Mouse (Mus musculus): ENCODE measurements around the gene Gnai2. TPM values are rescaled to one million over a fixed set of nuclear protein-coding genes. Genes with fewer than 3 reads are reported as not detected.
A peak's percentile ranks its signal among the peaks of the same experiment; 100 is the strongest.

The Gnai2 gene
- polyA plus RNA-seq, 1 experiment from 2014 or later = 457 TPM

- Histone ChIP-seq H3K4me3 (ENCODE audit: low read length) (no peak overlapping the region), H3K9me3 (ENCODE audit: control insufficient read depth, low read length) (no peaks in the 10 kb centered on the region), H3K9ac (ENCODE audit: low read length) (peak overlapping the region; percentile 46), H3K36me3 (ENCODE audit: control insufficient read depth, insufficient read depth, low read length) (no peaks in the 10 kb centered on the region), H3K27ac (ENCODE audit: low read length) (no peak overlapping the region), H3K4me1 (replicated peaks; ENCODE audit: control insufficient read depth, insufficient read depth, low read length) (peaks cover 17% of the 10 kb centered on the region), H3K4me2 (ENCODE audit: low read depth, low read length) (no peak overlapping the region), H3K27me3 (ENCODE audit: control insufficient read depth, insufficient read depth, low read depth, low read length) (no peaks in the 10 kb centered on the region)
- whole genome bisulfite sequencing = 8% methylated on average over 10 of the region's 10 CpGs
- peak; percentile 71 for ATAC-seq (ENCODE audit: low read depth)
Measured at GRCm38 (mm10) chr9:107602068-107602648, 33.0 kb downstream of the Gnai2 start.

DNA sequence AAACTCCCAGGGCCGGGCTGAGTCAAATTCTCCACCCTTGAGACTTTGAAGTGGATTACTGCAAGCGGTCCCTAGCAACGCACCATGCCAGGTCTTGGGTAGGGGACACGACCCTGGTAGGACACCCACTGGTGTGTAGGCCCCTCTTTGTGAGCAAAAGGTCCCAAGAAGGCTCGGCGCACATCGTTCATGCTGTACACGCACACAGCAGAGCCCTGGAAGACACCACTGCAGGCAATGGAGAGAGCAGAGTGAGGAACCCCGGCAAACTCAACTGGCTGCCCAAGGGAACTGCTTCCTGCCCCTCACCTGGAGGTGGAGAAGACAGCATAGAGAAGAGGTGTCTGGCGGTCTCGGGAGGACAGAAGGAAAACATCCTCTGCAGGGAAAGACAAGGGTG lies 33.9 kb downstream of the Gnai2 start:
- no peaks in the 10 kb centered on the region for H3K9me3 ChIP-seq (ENCODE audit: control insufficient read depth, low read length)
- ATAC-seq (ENCODE audit: low read depth) = no peak
- H3K4me3 ChIP-seq (ENCODE audit: low read length) = no peak overlapping the region
- no peaks in the 10 kb centered on the region for H3K27me3 ChIP-seq (ENCODE audit: control insufficient read depth, insufficient read depth, low read depth, low read length)
- H3K4me1 ChIP-seq (replicated peaks; ENCODE audit: control insufficient read depth, insufficient read depth, low read length) = peaks cover 8% of the 10 kb centered on the region
- H3K4me2 ChIP-seq (ENCODE audit: low read depth, low read length) = no peak overlapping the region
- 77% methylated on average over 11 of the region's 11 CpGs for WGBS
- no peaks in the 10 kb centered on the region for H3K36me3 ChIP-seq (ENCODE audit: control insufficient read depth, insufficient read depth, low read length)
- H3K9ac ChIP-seq (ENCODE audit: low read length) = no peak overlapping the region
- no peak overlapping the region for H3K27ac ChIP-seq (ENCODE audit: low read length)

GRCm38 (mm10) chr9:107600745-107601144 lies 34.4 kb downstream of the Gnai2 start:
- ATAC-seq (ENCODE audit: low read depth) = no peak
- no peaks in the 10 kb centered on the region for H3K27me3 ChIP-seq (ENCODE audit: control insufficient read depth, insufficient read depth, low read depth, low read length)
- peaks cover 8% of the 10 kb centered on the region for H3K4me1 ChIP-seq (replicated peaks; ENCODE audit: control insufficient read depth, insufficient read depth, low read length)
- H3K9ac ChIP-seq (ENCODE audit: low read length) = no peak overlapping the region
- H3K27ac ChIP-seq (ENCODE audit: low read length) = no peak overlapping the region
- no peak overlapping the region for H3K4me2 ChIP-seq (ENCODE audit: low read depth, low read length)
- no peak overlapping the region for H3K4me3 ChIP-seq (ENCODE audit: low read length)
- no peaks in the 10 kb centered on the region for H3K9me3 ChIP-seq (ENCODE audit: control insufficient read depth, low read length)
- WGBS = 77% methylated on average over 12 of the region's 12 CpGs
- H3K36me3 ChIP-seq (ENCODE audit: control insufficient read depth, insufficient read depth, low read length) = no peaks in the 10 kb centered on the region

- no peak for ATAC-seq (ENCODE audit: low read depth)
Measured at GRCm38 (mm10) chr9:107599842-107600241, 35.3 kb downstream of the Gnai2 start.

GRCm38 (mm10) chr9:107599433-107599832 lies 35.7 kb downstream of the Gnai2 start:
- Histone ChIP-seq H3K9ac (ENCODE audit: low read length) (no peak overlapping the region), H3K4me3 (ENCODE audit: low read length) (no peak overlapping the region), H3K4me2 (ENCODE audit: low read depth, low read length) (no peak overlapping the region), H3K27ac (ENCODE audit: low read length) (no peak overlapping the region), H3K9me3 (ENCODE audit: control insufficient read depth, low read length) (no peaks in the 10 kb centered on the region), H3K36me3 (ENCODE audit: control insufficient read depth, insufficient read depth, low read length) (no peaks in the 10 kb centered on the region), H3K4me1 (replicated peaks; ENCODE audit: control insufficient read depth, insufficient read depth, low read length) (peaks cover 3% of the 10 kb centered on the region), H3K27me3 (ENCODE audit: control insufficient read depth, insufficient read depth, low read depth, low read length) (no peaks in the 10 kb centered on the region)
- WGBS = 78% methylated on average over 9 of the region's 9 CpGs
- ATAC-seq (ENCODE audit: low read depth) = no peak

More at GRCm38 (mm10) chr9:107599842-107600241, 35.3 kb downstream of the Gnai2 start:
- H3K4me2 ChIP-seq (ENCODE audit: low read depth, low read length) = no peak overlapping the region
- WGBS = 60% methylated on average over 14 of the region's 14 CpGs
- H3K4me3 ChIP-seq (ENCODE audit: low read length) = no peak overlapping the region
- no peaks in the 10 kb centered on the region for H3K36me3 ChIP-seq (ENCODE audit: control insufficient read depth, insufficient read depth, low read length)
- H3K27ac ChIP-seq (ENCODE audit: low read length) = no peak overlapping the region
- H3K27me3 ChIP-seq (ENCODE audit: control insufficient read depth, insufficient read depth, low read depth, low read length) = no peaks in the 10 kb centered on the region
- peaks cover 7% of the 10 kb centered on the region for H3K4me1 ChIP-seq (replicated peaks; ENCODE audit: control insufficient read depth, insufficient read depth, low read length)
- no peaks in the 10 kb centered on the region for H3K9me3 ChIP-seq (ENCODE audit: control insufficient read depth, low read length)
- H3K9ac ChIP-seq (ENCODE audit: low read length) = no peak overlapping the region

- H3K4me1 ChIP-seq (replicated peaks; ENCODE audit: control insufficient read depth, insufficient read depth, low read length) = no peaks in the 10 kb centered on the region
- no peak overlapping the region for H3K4me3 ChIP-seq (ENCODE audit: low read length)
- H3K36me3 ChIP-seq (ENCODE audit: control insufficient read depth, insufficient read depth, low read length) = peaks cover 7% of the 10 kb centered on the region; the same call in 1 of the 2 replicates
- H3K27ac ChIP-seq (ENCODE audit: low read length) = no peak overlapping the region
- no peak for ATAC-seq (ENCODE audit: low read depth)
- no peaks in the 10 kb centered on the region for H3K27me3 ChIP-seq (ENCODE audit: control insufficient read depth, insufficient read depth, low read depth, low read length)
- no peak overlapping the region for H3K4me2 ChIP-seq (ENCODE audit: low read depth, low read length)
- H3K9ac ChIP-seq (ENCODE audit: low read length) = no peak overlapping the region
- 59% methylated on average over 5 of the region's 5 CpGs for WGBS
- no peaks in the 10 kb centered on the region for H3K9me3 ChIP-seq (ENCODE audit: control insufficient read depth, low read length)
Measured at GRCm38 (mm10) chr9:107598385-107598784, 36.8 kb downstream of the Gnai2 start.

DNA sequence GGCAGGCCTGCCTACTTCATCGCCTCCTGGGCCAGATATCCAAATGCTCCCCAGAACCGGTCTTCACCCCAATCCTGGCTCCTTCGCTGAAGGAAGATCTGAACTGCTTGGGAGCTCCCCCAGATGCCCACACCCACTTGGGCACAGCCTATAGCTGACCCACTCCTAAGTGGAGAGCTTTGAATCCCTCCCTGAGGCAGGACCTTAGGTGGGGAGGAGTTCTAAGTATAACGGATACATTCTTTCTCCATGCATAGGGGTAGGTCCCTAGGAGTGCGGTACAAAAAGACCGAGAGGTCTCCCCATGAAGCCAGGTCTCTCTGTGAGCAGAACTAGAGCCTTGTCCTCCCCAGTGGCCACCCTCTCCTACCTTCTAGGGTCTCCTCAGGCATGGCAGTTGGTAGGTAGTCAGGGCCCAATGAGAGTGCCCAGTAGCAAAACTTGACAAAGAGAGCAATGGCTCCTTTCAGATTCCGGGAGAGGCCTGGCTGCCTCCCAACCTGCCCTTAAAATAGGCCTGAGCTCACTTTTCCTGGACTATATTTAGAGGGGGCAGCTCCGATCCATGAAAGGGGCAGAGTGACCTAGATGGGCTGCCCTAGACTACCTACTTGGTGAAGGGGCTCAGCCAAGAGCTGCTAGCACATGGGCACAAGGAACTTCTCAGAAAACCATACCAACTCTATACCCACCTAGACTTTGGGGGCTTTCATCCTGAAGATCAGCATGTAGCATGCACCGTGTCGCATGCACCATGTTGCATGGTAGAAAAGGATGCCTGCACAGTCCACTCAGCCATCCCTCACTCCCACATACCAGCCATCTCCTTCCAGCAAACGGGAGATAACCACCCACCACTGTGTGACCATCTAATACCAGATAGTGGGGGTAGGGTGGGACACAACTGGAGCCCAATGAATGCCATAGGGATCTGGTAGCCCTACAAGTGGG lies 38.3 kb downstream of the Gnai2 start:
- ATAC-seq (ENCODE audit: low read depth) = no peak
- H3K4me3 ChIP-seq (ENCODE audit: low read length) = no peak overlapping the region
- 0 out of 2 replicates have a peak overlapping the region, but pooled peaks have one; percentile 4 for H3K9ac ChIP-seq (ENCODE audit: low read length)
- H3K36me3 ChIP-seq (ENCODE audit: control insufficient read depth, insufficient read depth, low read length) = peaks cover 12% of the 10 kb centered on the region
- 0 out of 2 replicates have a peak overlapping the region, but pooled peaks have one; percentile 10 for H3K27ac ChIP-seq (ENCODE audit: low read length)
- H3K27me3 ChIP-seq (ENCODE audit: control insufficient read depth, insufficient read depth, low read depth, low read length) = no peaks in the 10 kb centered on the region
- H3K4me1 ChIP-seq (replicated peaks; ENCODE audit: control insufficient read depth, insufficient read depth, low read length) = no peaks in the 10 kb centered on the region
- H3K4me2 ChIP-seq (ENCODE audit: low read depth, low read length) = no peak overlapping the region
- WGBS = 78% methylated on average over 11 of the region's 11 CpGs
- no peaks in the 10 kb centered on the region for H3K9me3 ChIP-seq (ENCODE audit: control insufficient read depth, low read length)

DNA sequence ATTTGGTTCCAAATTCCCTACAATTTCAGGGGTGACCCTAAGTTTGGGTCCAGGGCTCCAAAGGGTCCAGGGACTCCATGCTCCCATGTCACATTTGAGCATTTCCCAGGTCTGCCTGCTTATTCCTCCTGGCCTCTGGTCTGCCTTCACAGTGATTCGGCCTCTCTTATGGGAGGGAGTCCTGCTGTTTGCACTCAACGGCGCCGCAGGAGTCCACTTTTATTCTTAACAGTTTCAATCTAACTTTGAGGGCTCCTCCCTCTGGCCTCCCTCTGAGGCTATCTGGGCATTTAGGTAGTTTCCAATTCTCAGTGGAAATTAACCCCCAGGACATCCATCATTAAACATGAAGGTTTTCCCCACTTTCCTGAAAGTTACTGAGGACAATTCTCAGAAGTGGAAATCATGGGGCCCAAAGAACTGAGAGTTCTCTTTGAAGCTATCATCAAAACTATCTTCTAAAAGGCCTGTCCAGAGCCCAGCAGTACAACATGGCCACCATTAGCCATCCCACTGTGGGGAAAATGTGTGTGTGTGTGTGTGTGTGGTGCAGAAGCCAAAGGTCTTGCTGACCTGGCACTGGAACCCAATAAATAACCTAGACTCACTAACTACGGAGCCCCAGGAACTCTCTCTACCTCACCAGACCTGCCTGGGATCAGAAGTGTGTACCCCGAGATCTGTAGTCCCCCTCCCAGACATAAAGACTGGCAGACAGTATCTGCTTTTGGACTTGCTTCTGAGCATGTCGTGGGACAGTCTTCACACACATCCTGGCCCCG lies 40.7 kb downstream of the Gnai2 start:
- Histone ChIP-seq H3K27ac (ENCODE audit: low read length) (no peak overlapping the region), H3K4me3 (ENCODE audit: low read length) (no peak overlapping the region), H3K36me3 (ENCODE audit: control insufficient read depth, insufficient read depth, low read length) (peaks cover 27% of the 10 kb centered on the region), H3K4me1 (replicated peaks; ENCODE audit: control insufficient read depth, insufficient read depth, low read length) (no peaks in the 10 kb centered on the region; the same call in 1 of the 2 replicates), H3K4me2 (ENCODE audit: low read depth, low read length) (no peak overlapping the region), H3K27me3 (ENCODE audit: control insufficient read depth, insufficient read depth, low read depth, low read length) (no peaks in the 10 kb centered on the region), H3K9me3 (ENCODE audit: control insufficient read depth, low read length) (no peaks in the 10 kb centered on the region), H3K9ac (ENCODE audit: low read length) (no peak overlapping the region)
- no peak for ATAC-seq (ENCODE audit: low read depth)
- WGBS = 77% methylated on average over 8 of the region's 8 CpGs
